Mouse (Mus musculus) heart, adult 2 months (tissue): Measurements from ENCODE around the gene Naglu.

Source experiments
- CTCF ChIP-seq: fragments of 200-600 bp; IDR thresholded peaks from 2 replicates; pipeline ENCODE4 v1.8.1; 2022; ENCODE audit warnings: antibody characterized with exemption, mild to moderate bottlenecking, moderate library complexity
- EP300 ChIP-seq: fragments of 200-500 bp; IDR thresholded peaks from 2 replicates; pipeline ENCODE4 v1.6.1; 2011; ENCODE audit warnings: low read depth, low read length, control low read depth; ENCODE audit not compliant: insufficient read depth
- POLR2A ChIP-seq: fragments of 200-500 bp; IDR thresholded peaks from 2 replicates; pipeline ENCODE4 v1.6.1; 2011; ENCODE audit warnings: mild to moderate bottlenecking, low read depth, low read length, control low read depth; ENCODE audit not compliant: insufficient read depth

GRCm38 (mm10) chr11:101098231-101098630 lies 28.4 kb downstream of the Naglu start:
- TF ChIP-seq EP300: no peak
- no peak for TF ChIP-seq CTCF
- TF ChIP-seq POLR2A: no peak
